Mouse (Mus musculus) neural tube, embryonic 11.5 days (tissue): ENCODE results near the gene Otos. TPM values are rescaled to one million over a fixed set of nuclear protein-coding genes. Genes with fewer than 3 reads are reported as not detected.

Experiments
- ATAC-seq: fragments of 200-750 bp; cut with Nextera tagmentation; 2 replicates; pipeline ENCODE4 v1.8.0; 2017; ENCODE audit warnings: moderate number of reproducible peaks, mild to moderate bottlenecking, moderate TSS enrichment, moderate library complexity; ENCODE audit not compliant: insufficient read depth, low FRiP score, low TSS enrichment
- DNase-seq: peaks from one replicate; pipeline ENCODE4 v3.0.0-alpha.2; 2015; ENCODE audit warnings: low spot score
- H3K27ac ChIP-seq: fragments of 300-500 bp; sonication (generic); 2 replicates; pipeline ENCODE4 v1.5.1; 2014; ENCODE audit warnings: low read depth, mild to moderate bottlenecking, low read length
- H3K27me3 ChIP-seq: fragments of 300-500 bp; sonication (generic); 2 replicates; pipeline ENCODE4 v1.6.1; 2014; ENCODE audit warnings: mild to moderate bottlenecking, low read length, mixed read lengths; ENCODE audit not compliant: control insufficient read depth, insufficient read depth
- H3K36me3 ChIP-seq: fragments of 300-500 bp; sonication (generic); 2 replicates; pipeline ENCODE4 v1.6.1; 2014; ENCODE audit warnings: mild to moderate bottlenecking, low read length, moderate library complexity, mixed read lengths; ENCODE audit not compliant: control insufficient read depth, insufficient read depth
- H3K4me1 ChIP-seq: fragments of 300-500 bp; sonication (generic); 2 replicates; pipeline ENCODE4 v1.6.1; 2014; ENCODE audit warnings: low read length, mixed read lengths; ENCODE audit not compliant: control insufficient read depth, insufficient read depth
- H3K4me2 ChIP-seq: fragments of 300-500 bp; sonication (generic); 2 replicates; pipeline ENCODE4 v1.6.1; 2014; ENCODE audit warnings: low read depth, mild to moderate bottlenecking, moderate library complexity
- H3K4me3 ChIP-seq: fragments of 300-500 bp; sonication (generic); 2 replicates; pipeline ENCODE4 v1.5.1; 2014; ENCODE audit warnings: low read depth, low read length
- H3K9ac ChIP-seq: fragments of 300-500 bp; sonication (generic); 2 replicates; pipeline ENCODE4 v1.6.1; 2014; ENCODE audit warnings: mild to moderate bottlenecking, low read length
- H3K9me3 ChIP-seq: fragments of 300-500 bp; sonication (generic); 2 replicates; pipeline ENCODE4 v1.6.1; 2016; ENCODE audit warnings: low read length; ENCODE audit not compliant: control insufficient read depth
- WGBS: fragments of 180-500 bp; shearing (Covaris S2); extraction: QIAGEN DNeasy Blood & Tissue Kit; methylation state at CpG from one replicate; pipeline ENCODE4 v1.1.7; 2014; 5-methylcytosine and 5-hydroxymethylcytosine counted together
- polyA plus RNA-seq: library from polyadenylated mRNA; unstranded; fragments of >200 nt; fragmentation: Nextera tagmentation; extraction: Ambion mirVana; gene quantifications from 2 replicates; pipeline ENCODE4 v1.2.1, GENCODE M21; 2014

Otos gene
- polyA plus RNA-seq, 1 experiment from 2014 or later: 0.08 TPM

DNA sequence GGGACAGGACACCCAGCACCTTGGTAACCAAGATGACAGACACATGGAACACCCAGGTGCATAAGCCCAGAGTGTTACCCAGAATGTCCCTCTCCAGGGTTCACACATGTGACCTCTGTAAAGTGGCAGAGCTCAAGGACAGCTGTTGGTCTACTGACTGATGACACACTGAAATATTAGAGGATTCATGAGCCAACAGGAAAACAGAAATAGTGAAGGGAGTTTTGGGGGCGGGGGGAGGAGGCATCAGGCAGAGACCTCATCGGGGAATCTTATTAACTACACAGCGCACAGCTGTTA is 28.0 kb upstream of the Otos start:
- Histone ChIP-seq H3K27ac (no peak overlapping the region), H3K27me3 (no peaks in the 10 kb centered on the region), H3K4me3 (no peak overlapping the region), H3K4me2 (no peak overlapping the region), H3K36me3 (no peaks in the 10 kb centered on the region), H3K9ac (no peak overlapping the region), H3K9me3 (no peaks in the 10 kb centered on the region), H3K4me1 (0 out of 2 replicates have a peak, but pooled peaks cover 4% of the 10 kb centered on the region)
- no peak for DNase-seq
- WGBS: 86% methylated on average over 3 of the region's 3 CpGs
- ATAC-seq: no peak

DNA sequence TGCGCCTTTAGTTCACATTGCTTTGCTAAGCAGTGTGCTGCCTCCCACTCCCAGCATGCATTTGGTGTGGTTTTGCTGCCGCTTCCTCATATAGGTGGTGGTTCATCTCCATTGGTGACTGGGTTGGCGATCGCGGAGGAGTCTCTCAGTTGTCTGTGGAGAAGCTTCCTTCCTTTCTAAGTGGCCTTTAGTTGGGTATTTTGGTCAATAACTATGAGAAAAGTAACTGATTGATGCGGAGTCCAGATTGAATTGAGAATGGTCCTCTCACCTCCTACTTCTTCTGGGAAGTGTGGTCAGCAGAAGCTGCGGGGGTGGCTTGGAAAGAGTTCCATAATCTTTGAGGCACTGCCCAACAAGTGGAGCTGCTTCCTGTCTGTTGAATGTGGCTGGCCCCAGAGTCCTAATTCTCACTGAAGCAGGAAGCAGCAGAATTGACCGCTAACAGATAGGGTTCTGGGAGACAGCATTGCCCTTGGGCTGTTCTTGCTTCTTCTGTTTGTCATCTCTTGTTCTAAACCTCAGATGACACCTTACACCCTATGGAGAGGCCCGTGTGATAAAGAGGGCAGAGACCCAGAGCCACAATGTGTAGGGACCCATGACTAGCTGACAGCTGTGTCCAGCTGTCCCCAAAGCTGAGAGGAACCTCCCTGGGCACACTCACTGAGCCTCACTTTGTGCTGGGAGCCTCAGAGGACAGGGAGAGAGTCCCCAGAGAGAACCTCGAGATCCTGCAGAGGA is 27.5 kb upstream of the Otos start:
- Histone ChIP-seq H3K4me2 (no peak overlapping the region), H3K4me1 (0 out of 2 replicates have a peak, but pooled peaks cover 2% of the 10 kb centered on the region), H3K36me3 (no peaks in the 10 kb centered on the region), H3K27ac (no peak overlapping the region), H3K9ac (no peak overlapping the region), H3K27me3 (no peaks in the 10 kb centered on the region), H3K4me3 (no peak overlapping the region), H3K9me3 (no peaks in the 10 kb centered on the region)
- 83% methylated on average over 10 of the region's 10 CpGs for WGBS
- no peak for ATAC-seq
- DNase-seq: no peak

GRCm38 (mm10) chr1:92673258-92673782 is 24.7 kb upstream of the Otos start:
- no peaks in the 10 kb centered on the region for H3K4me1 ChIP-seq
- H3K4me2 ChIP-seq: no peak overlapping the region
- no peaks in the 10 kb centered on the region for H3K36me3 ChIP-seq
- DNase-seq (no peak), ATAC-seq (no peak)
- H3K27ac ChIP-seq: no peak overlapping the region
- WGBS: 79% methylated on average over 5 of the region's 5 CpGs
- no peaks in the 10 kb centered on the region for H3K9me3 ChIP-seq
- H3K9ac ChIP-seq: no peak overlapping the region
- H3K27me3 ChIP-seq: no peaks in the 10 kb centered on the region
- H3K4me3 ChIP-seq: no peak overlapping the region

DNA sequence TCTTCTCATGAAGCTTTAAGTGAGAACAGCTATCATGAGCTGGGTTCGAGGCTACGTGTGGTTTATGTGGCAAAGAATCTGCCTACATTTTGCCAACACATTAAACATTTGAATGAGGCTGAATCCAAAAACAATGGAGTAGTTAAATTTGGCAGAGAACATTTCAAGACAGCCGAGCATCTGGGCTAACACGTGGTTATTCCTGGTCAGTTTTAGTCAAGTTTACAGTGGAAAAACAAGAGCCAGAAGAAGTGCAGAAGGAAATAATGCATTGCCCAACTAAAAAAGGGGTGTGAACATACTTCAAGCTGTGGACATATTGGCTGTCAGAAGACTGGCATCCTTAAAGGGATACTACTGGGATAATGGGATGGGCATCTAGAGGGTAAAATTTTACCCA is 22.7 kb upstream of the Otos start:
- H3K9me3 ChIP-seq: no peaks in the 10 kb centered on the region
- no peaks in the 10 kb centered on the region for H3K36me3 ChIP-seq
- ATAC-seq (no peak), DNase-seq (no peak)
- 87% methylated on average over 4 of the region's 4 CpGs for WGBS
- no peak overlapping the region for H3K27ac ChIP-seq
- H3K4me1 ChIP-seq: no peaks in the 10 kb centered on the region
- H3K4me2 ChIP-seq: no peak overlapping the region
- H3K9ac ChIP-seq: no peak overlapping the region
- H3K27me3 ChIP-seq: no peaks in the 10 kb centered on the region
- no peak overlapping the region for H3K4me3 ChIP-seq

- H3K36me3 ChIP-seq: no peaks in the 10 kb centered on the region
- H3K4me1 ChIP-seq: no peaks in the 10 kb centered on the region
- ATAC-seq (no peak), DNase-seq (no peak)
- no peak overlapping the region for H3K4me3 ChIP-seq
- no peaks in the 10 kb centered on the region for H3K27me3 ChIP-seq
- H3K9ac ChIP-seq: no peak overlapping the region
- no peaks in the 10 kb centered on the region for H3K9me3 ChIP-seq
- no peak overlapping the region for H3K27ac ChIP-seq
- no peak overlapping the region for H3K4me2 ChIP-seq
- 95% methylated on average over 3 of the region's 3 CpGs for WGBS
Observed at GRCm38 (mm10) chr1:92669430-92669829, 20.8 kb upstream of the Otos start.

GRCm38 (mm10) chr1:92667106-92667505 is 18.5 kb upstream of the Otos start:
- ATAC-seq (no peak), DNase-seq (no peak)
- WGBS: 88% methylated on average over 6 of the region's 6 CpGs
- Histone ChIP-seq H3K9ac (no peak overlapping the region), H3K9me3 (no peaks in the 10 kb centered on the region), H3K4me2 (no peak overlapping the region), H3K27me3 (no peaks in the 10 kb centered on the region), H3K27ac (no peak overlapping the region), H3K4me1 (no peaks in the 10 kb centered on the region), H3K36me3 (no peaks in the 10 kb centered on the region), H3K4me3 (no peak overlapping the region)

- WGBS: 72% methylated on average over 5 of the region's 5 CpGs
- no peaks in the 10 kb centered on the region for H3K36me3 ChIP-seq
- no peaks in the 10 kb centered on the region for H3K9me3 ChIP-seq
- H3K27ac ChIP-seq: no peak overlapping the region
- no peak overlapping the region for H3K4me2 ChIP-seq
- ATAC-seq: no peak
- no peak overlapping the region for H3K4me3 ChIP-seq
- no peak overlapping the region for H3K9ac ChIP-seq
- 0 out of 2 replicates have a peak, but pooled peaks cover 3% of the 10 kb centered on the region for H3K4me1 ChIP-seq
- H3K27me3 ChIP-seq: no peaks in the 10 kb centered on the region
- DNase-seq: no peak
Observed at GRCm38 (mm10) chr1:92659392-92659791, 10.8 kb upstream of the Otos start.

DNA sequence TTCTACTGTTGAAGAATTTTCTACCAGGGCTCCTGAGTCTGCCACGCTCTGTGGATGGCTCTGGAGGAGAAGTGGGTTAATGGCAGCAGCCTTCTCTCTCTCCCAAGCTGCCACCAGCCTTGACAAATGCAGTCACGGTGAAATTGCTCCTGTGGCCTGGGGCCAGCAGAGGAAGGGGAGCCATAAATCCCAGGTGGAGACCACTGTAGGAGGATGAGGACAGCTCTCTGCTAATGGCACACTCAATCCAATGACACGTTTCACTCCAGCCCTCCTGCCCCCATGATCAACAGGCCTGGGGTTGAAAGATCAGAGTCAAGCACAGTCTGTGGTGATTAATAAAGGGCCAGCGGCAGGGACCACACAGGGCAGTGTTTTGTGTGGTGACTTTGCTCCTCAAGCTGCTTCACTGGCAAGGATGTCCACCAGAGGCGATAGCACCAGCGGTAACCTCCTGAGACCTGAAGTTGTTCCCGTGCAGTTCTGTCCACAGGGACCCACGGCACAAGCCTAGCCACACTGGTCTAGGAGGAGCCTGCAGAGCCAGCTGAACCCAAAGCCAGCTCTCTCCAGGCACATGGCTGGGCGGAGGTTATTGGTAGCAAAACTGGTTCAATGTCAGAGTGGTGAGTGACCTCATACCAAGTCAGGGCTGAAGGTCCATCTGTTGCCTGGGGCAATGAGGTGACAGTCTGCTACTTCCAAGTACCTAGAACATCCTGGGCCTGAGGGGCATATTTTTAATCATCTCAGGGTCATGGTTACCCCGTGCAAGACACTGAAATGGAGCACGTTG is 8.6 kb upstream of the Otos start:
- H3K4me2 ChIP-seq: no peak overlapping the region
- H3K4me1 ChIP-seq: 0 out of 2 replicates have a peak, but pooled peaks cover 3% of the 10 kb centered on the region
- 64% methylated on average over 11 of the region's 11 CpGs for WGBS
- ATAC-seq (no peak), DNase-seq (no peak)
- H3K27me3 ChIP-seq: no peaks in the 10 kb centered on the region
- no peaks in the 10 kb centered on the region for H3K9me3 ChIP-seq
- no peak overlapping the region for H3K4me3 ChIP-seq
- H3K9ac ChIP-seq: no peak overlapping the region
- no peak overlapping the region for H3K27ac ChIP-seq
- H3K36me3 ChIP-seq: no peaks in the 10 kb centered on the region

DNA sequence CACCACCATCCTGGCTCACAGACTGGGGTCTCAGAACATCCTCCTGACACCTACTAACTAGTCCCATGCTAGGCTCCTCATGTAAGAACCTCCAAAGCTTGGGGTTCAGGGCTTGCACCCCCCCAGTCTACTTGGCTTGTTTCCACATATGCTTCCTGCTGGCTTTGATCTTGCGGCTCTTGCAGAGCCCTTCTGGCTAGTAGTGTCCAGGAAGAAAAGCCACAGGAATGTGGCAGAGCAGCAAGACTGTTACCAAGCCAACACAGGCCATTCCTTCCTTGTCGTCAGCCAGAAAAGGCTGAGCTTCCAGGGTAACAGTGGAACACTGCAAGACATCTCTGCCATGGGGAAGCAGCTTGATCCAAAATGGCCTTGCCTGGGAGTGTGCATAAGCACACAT is 6.0 kb upstream of the Otos start:
- H3K4me1 ChIP-seq: 0 out of 2 replicates have a peak, but pooled peaks cover 3% of the 10 kb centered on the region
- no peak for ATAC-seq

More for the DNA sequence above, 6.0 kb upstream of the Otos start:
- no peak overlapping the region for H3K27ac ChIP-seq
- no peak for DNase-seq
- 80% methylated on average over 2 of the region's 2 CpGs for WGBS
- no peak overlapping the region for H3K9ac ChIP-seq
- H3K4me3 ChIP-seq: no peak overlapping the region
- no peaks in the 10 kb centered on the region for H3K9me3 ChIP-seq
- H3K36me3 ChIP-seq: no peaks in the 10 kb centered on the region
- H3K27me3 ChIP-seq: no peaks in the 10 kb centered on the region
- no peak overlapping the region for H3K4me2 ChIP-seq
